Comparison of ENCODE assay signal across 8 mouse cellular contexts in genomic region chr6:43387273-43387672, GRCm38 (mm10).
A peak's percentile ranks its signal among the peaks of the same experiment; 100 is the strongest.
DNase-seq lines count a peak whose midpoint lies in the region; ATAC-seq and TF ChIP-seq lines count a peak whose summit lies in the region.
"Had no signal": no experiment of that assay in that cellular context is flagged by ENCODE, and none has a peak within 500 bp of the region (broad histone marks: within the 10 kb centered on the region; RNA-seq: fewer than 3 reads in every experiment).

No protein-coding gene starts in this region.

- no peaks in the 10 kb centered on the region for H3K36me3 ChIP-seq in embryonic facial prominence, embryonic 14.5 days (ENCODE audit: control insufficient read depth, insufficient read depth, low read length)
- H3K36me3 ChIP-seq in neural tube, embryonic 12.5 days = no peaks in the 10 kb centered on the region

- H3K4me3 ChIP-seq in embryonic facial prominence, embryonic 14.5 days (ENCODE audit: low read depth, low read length) = no peak overlapping the region
- H3K4me3 ChIP-seq in neural tube, embryonic 12.5 days = no peak overlapping the region

- DNase-seq in kidney, postnatal 10 days = peak; percentile 26
- no peak for DNase-seq in kidney, postnatal 14 days
- DNase-seq in brain, embryonic 14.5 days (ENCODE audit: low read depth) = peak; percentile 44
- DNase-seq in embryonic facial prominence, embryonic 14.5 days (ENCODE audit: low spot score) = peak; percentile 81
- DNase-seq in left cerebral cortex, postnatal 4 days = no peak
- DNase-seq: thymus, postnatal 25 days had no signal

- no peak overlapping the region for H3K9ac ChIP-seq in embryonic facial prominence, embryonic 14.5 days (ENCODE audit: low read depth, low read length)
- H3K9ac ChIP-seq in neural tube, embryonic 12.5 days = no peak overlapping the region

- H3K9me3 ChIP-seq in embryonic facial prominence, embryonic 14.5 days (ENCODE audit: control insufficient read depth, low read length) = no peaks in the 10 kb centered on the region
- H3K9me3 ChIP-seq in neural tube, embryonic 12.5 days = no peaks in the 10 kb centered on the region

- no peaks in the 10 kb centered on the region for H3K27me3 ChIP-seq in embryonic facial prominence, embryonic 14.5 days (replicated peaks; ENCODE audit: control insufficient read depth, insufficient read depth, low read length)
- H3K27me3 ChIP-seq in neural tube, embryonic 12.5 days (replicated peaks) = no peaks in the 10 kb centered on the region

- no peak overlapping the region for H3K4me2 ChIP-seq in embryonic facial prominence, embryonic 14.5 days (ENCODE audit: low read depth, low read length)
- H3K4me2 ChIP-seq in neural tube, embryonic 12.5 days (replicated peaks) = no peak overlapping the region

- WGBS in embryonic facial prominence, embryonic 14.5 days = 19% methylated on average over 1 of the region's 1 CpGs
- WGBS in neural tube, embryonic 12.5 days = 27% methylated on average over 1 of the region's 1 CpGs

- no peak overlapping the region for H3K27ac ChIP-seq in embryonic facial prominence, embryonic 14.5 days (replicated peaks; ENCODE audit: low read depth, low read length)
- H3K27ac ChIP-seq in neural tube, embryonic 12.5 days = no peak overlapping the region

- no peaks in the 10 kb centered on the region for H3K4me1 ChIP-seq in embryonic facial prominence, embryonic 14.5 days (ENCODE audit: control insufficient read depth, insufficient read depth, low read length)
- H3K4me1 ChIP-seq in neural tube, embryonic 12.5 days = peaks cover 3% of the 10 kb centered on the region; the same call in 1 of the 2 replicates

- TF ChIP-seq CTCF in brain, embryonic 14.5 days (IDR thresholded peaks at IDR 0.05; ENCODE audit: borderline replicate concordance, extremely low read depth, insufficient read depth, insufficient read length) = no peak

- no peak for TF ChIP-seq POLR2A in brain, embryonic 14.5 days (IDR thresholded peaks at IDR 0.05; ENCODE audit: borderline replicate concordance, extremely low read depth, insufficient read depth, insufficient read length, poor library complexity, severe bottlenecking)

- ATAC-seq in embryonic facial prominence, embryonic 14.5 days (ENCODE audit: low read depth) = peak; percentile 75; the same call in 1 of the 2 replicates
- peak; percentile 39; the same call in 1 of the 2 replicates for ATAC-seq in neural tube, embryonic 12.5 days (ENCODE audit: low FRiP score, low read depth)
- no peak for ATAC-seq in erythroblast, adult 5-6 weeks (replicated peaks; ENCODE audit: low FRiP score, poor library complexity, severe bottlenecking)

- intact Hi-C loops in left cerebral cortex, postnatal 4 days (cut with DNase I) = no loop called here

Comparison
In these comparisons a context has a peak if more than half of its experiments do, and no peak if none do; other contexts are left out.
1. DNase-seq: peak in kidney, postnatal 10 days (single experiment), brain, embryonic 14.5 days (single experiment) and embryonic facial prominence, embryonic 14.5 days (single experiment); none in kidney, postnatal 14 days (single experiment) and left cerebral cortex, postnatal 4 days (single experiment).